In genomic region chr6:33218780-33219179, GRCm38 (mm10) we compare ENCODE assay signal across 24 mouse cellular contexts. TPM values are rescaled to one million over a fixed set of nuclear protein-coding genes. Genes with fewer than 3 reads are reported as not detected.
DNase-seq lines count a peak whose midpoint lies in the region; ATAC-seq and TF ChIP-seq lines count a peak whose summit lies in the region.
"Had no signal": no experiment of that assay in that cellular context is flagged by ENCODE, and none has a peak within 500 bp of the region (broad histone marks: within the 10 kb centered on the region; RNA-seq: fewer than 3 reads in every experiment).

No protein-coding gene starts in this region.

- 55% methylated on average over 3 of the region's 3 CpGs for WGBS in forebrain, embryonic 14.5 days
- 63% methylated on average over 3 of the region's 3 CpGs for WGBS in forebrain, embryonic 12.5 days

- peak; percentile 10 for DNase-seq in adrenal gland, adult 2 months
- no peak for DNase-seq in adrenal gland, postnatal 4 days (ENCODE audit: low spot score in 2 of 2)
- DNase-seq in adrenal gland, adult 8-10 months: peak; percentile 2
- DNase-seq in adrenal gland, adult 18-20 months (ENCODE audit: low spot score in 2 of 2): no peak
- DNase-seq in forebrain, embryonic 14.5 days (ENCODE audit: low spot score): peak; percentile 12
- peak; percentile 53 for DNase-seq in brain, embryonic 14.5 days (ENCODE audit: low read depth)
- DNase-seq in left cerebral cortex, postnatal 14 days (ENCODE audit: low spot score in 2 of 2): no peak
- DNase-seq: adrenal gland, postnatal 10 days; adrenal gland, postnatal 14 days; adrenal gland, postnatal 25 days; B cell, adult 2 months; cerebellum, adult 11 months; cerebellum, adult 11-12 months; cerebellum, adult 18-20 months; cerebellum, adult 2 months; cerebellum, adult 8-10 months; cerebellum, adult 9-10 months; cerebellum, adult 9-11 months had no signal

- no peaks in the 10 kb centered on the region for H3K4me1 ChIP-seq in forebrain, embryonic 14.5 days (ENCODE audit: control insufficient read depth, insufficient read depth, low read length)
- no peaks in the 10 kb centered on the region for H3K4me1 ChIP-seq in forebrain, embryonic 12.5 days

- H3K9me3 ChIP-seq in forebrain, embryonic 14.5 days (replicated peaks; ENCODE audit: control insufficient read depth, low read length): peaks cover 3% of the 10 kb centered on the region; the same call in 1 of the 2 replicates
- H3K9me3 ChIP-seq in forebrain, embryonic 12.5 days: no peaks in the 10 kb centered on the region
- H3K9me3 ChIP-seq: G1E had no signal

- no peak for TF ChIP-seq CTCF in brain, embryonic 14.5 days (IDR thresholded peaks at IDR 0.05; ENCODE audit: borderline replicate concordance, extremely low read depth, insufficient read depth, insufficient read length)

- ATAC-seq in forebrain, embryonic 14.5 days: no peak
- ATAC-seq in forebrain, embryonic 12.5 days (ENCODE audit: low FRiP score): no peak
- ATAC-seq: activated CD4-positive, CD25-positive, alpha-beta regulatory T cell, adult 4 months; CD4-positive, CD25-positive, alpha-beta regulatory T cell, adult 4 months; Patski had no signal

- H3K4me2 ChIP-seq in forebrain, embryonic 14.5 days (ENCODE audit: low read length): no peak overlapping the region
- no peak overlapping the region for H3K4me2 ChIP-seq in forebrain, embryonic 12.5 days

- intact Hi-C loops in left cerebral cortex, postnatal 14 days (cut with DNase I): no loop called here

- H3K27ac ChIP-seq in forebrain, embryonic 14.5 days (ENCODE audit: low read depth, low read length): no peak overlapping the region
- H3K27ac ChIP-seq in forebrain, embryonic 12.5 days: no peak overlapping the region

- no peak overlapping the region for H3K9ac ChIP-seq in forebrain, embryonic 14.5 days (ENCODE audit: low read length)
- no peak overlapping the region for H3K9ac ChIP-seq in forebrain, embryonic 12.5 days

- no peak overlapping the region for H3K4me3 ChIP-seq in forebrain, embryonic 14.5 days (ENCODE audit: low read depth, low read length)
- no peak overlapping the region for H3K4me3 ChIP-seq in forebrain, embryonic 12.5 days (replicated peaks)

- TF ChIP-seq POLR2A in brain, embryonic 14.5 days (IDR thresholded peaks at IDR 0.05; ENCODE audit: borderline replicate concordance, extremely low read depth, insufficient read depth, insufficient read length, poor library complexity, severe bottlenecking): no peak

- H3K27me3 ChIP-seq in forebrain, embryonic 14.5 days (replicated peaks; ENCODE audit: control insufficient read depth, insufficient read depth, low read length): no peaks in the 10 kb centered on the region
- no peaks in the 10 kb centered on the region for H3K27me3 ChIP-seq in forebrain, embryonic 12.5 days
- H3K27me3 ChIP-seq: CH12.LX had no signal

- H3K36me3 ChIP-seq in forebrain, embryonic 14.5 days (ENCODE audit: control insufficient read depth, insufficient read depth, low read length): no peaks in the 10 kb centered on the region
- no peaks in the 10 kb centered on the region for H3K36me3 ChIP-seq in forebrain, embryonic 12.5 days (replicated peaks)
- H3K36me3 ChIP-seq: G1E had no signal

RNA-seq across cellular contexts. Expression of gene Exoc4, which starts 30.1 kb away (rescaled TPM):
- total RNA-seq in adrenal gland, adult 2 months (2021): 10 to 100 TPM; 40.4 to 42.4 TPM
- polyA plus RNA-seq in adrenal gland, adult 2 months (2012; rRNA removed): 3.5 and 6.0 TPM in 2 replicates
- total RNA-seq in adrenal gland, postnatal 4 days (2021): 10 to 100 TPM; 53.7 to 60.0 TPM
- total RNA-seq in adrenal gland, adult 8-10 months (2022): 10 to 100 TPM; 53.2 to 76.5 (median 58.9) TPM
- 10 to 100 TPM; 40.0 to 44.1 TPM for total RNA-seq in adrenal gland, adult 18-20 months (2021)
- 35.8 and 42.6 TPM in 2 replicates for polyA plus RNA-seq in forebrain, embryonic 14.5 days (2014; fragmentation: Nextera tagmentation; extraction: Ambion mirVana)
- 53.2 and 56.8 TPM in 2 replicates for polyA plus RNA-seq in forebrain, embryonic 12.5 days (2016; fragmentation: Nextera tagmentation; extraction: Ambion mirVana)
- polyA plus RNA-seq in brain, embryonic 14.5 days (2012; rRNA removed): 13.6 and 31.5 TPM in 2 replicates
- 10 to 100 TPM; 74.2 to 74.8 TPM for total RNA-seq in left cerebral cortex, postnatal 14 days (2021)

Comparison
In these comparisons a context has a peak if more than half of its experiments do, and no peak if none do; other contexts are left out.
1. DNase-seq: peak in adrenal gland, adult 2 months (single experiment), adrenal gland, adult 8-10 months (single experiment), forebrain, embryonic 14.5 days (single experiment) and brain, embryonic 14.5 days (single experiment); none in adrenal gland, postnatal 4 days (0 of 2), adrenal gland, adult 18-20 months (0 of 2) and left cerebral cortex, postnatal 14 days (0 of 2).